Mouse (Mus musculus) heart, embryonic 16.5 days (tissue): ENCODE results near the gene Zc2hc1c. TPM values are rescaled to one million over a fixed set of nuclear protein-coding genes. Genes with fewer than 3 reads are reported as not detected.

Source experiments
- ATAC-seq: fragments of 200-750 bp; cut with Nextera tagmentation; replicated peaks from 2 replicates; pipeline ENCODE4 v1.8.0; 2017; ENCODE audit warnings: moderate number of reproducible peaks; ENCODE audit not compliant: insufficient read depth, low FRiP score; ENCODE audit errors: extremely low read depth
- H3K27ac ChIP-seq: fragments of 300-500 bp; sonication (generic); 2 replicates; pipeline ENCODE4 v1.5.1; 2014; ENCODE audit warnings: mild to moderate bottlenecking, low read length, control low read depth, moderate library complexity
- H3K27me3 ChIP-seq: fragments of 300-500 bp; sonication (generic); 2 replicates; pipeline ENCODE4 v1.6.1; 2014; ENCODE audit warnings: low read length, mixed read lengths; ENCODE audit not compliant: control insufficient read depth, insufficient read depth
- H3K36me3 ChIP-seq: fragments of 300-500 bp; sonication (generic); 2 replicates; pipeline ENCODE4 v1.6.1; 2014; ENCODE audit not compliant: control insufficient read depth, insufficient read depth
- H3K4me1 ChIP-seq: fragments of 300-500 bp; sonication (generic); 2 replicates; pipeline ENCODE4 v1.6.1; 2014; ENCODE audit warnings: low read length, mixed read lengths; ENCODE audit not compliant: control insufficient read depth, insufficient read depth
- H3K4me2 ChIP-seq: fragments of 300-500 bp; sonication (generic); 2 replicates; pipeline ENCODE4 v1.6.1; 2014; ENCODE audit warnings: low read depth, mild to moderate bottlenecking, control low read depth, low read length
- H3K4me3 ChIP-seq: fragments of 300-500 bp; sonication (generic); 2 replicates; pipeline ENCODE4 v1.5.1; 2014; ENCODE audit warnings: mild to moderate bottlenecking, control low read depth, low read length
- H3K9ac ChIP-seq: fragments of 300-500 bp; sonication (generic); 2 replicates; pipeline ENCODE4 v1.6.1; 2014; ENCODE audit warnings: low read length, control low read depth
- H3K9me3 ChIP-seq: fragments of 300-500 bp; sonication (generic); replicated peaks from 2 replicates; pipeline ENCODE4 v1.6.1; 2016; ENCODE audit warnings: low read length; ENCODE audit not compliant: control insufficient read depth
- WGBS: fragments of 180-500 bp; shearing (Covaris S2); extraction: QIAGEN DNeasy Blood & Tissue Kit; methylation state at CpG from one replicate; pipeline ENCODE4 v1.1.7; 2014; 5-methylcytosine and 5-hydroxymethylcytosine counted together
- microRNA-seq: library from miRNA; unstranded; fragments of <30 nt; microRNA quantifications from one replicate; pipeline ENCODE4, GENCODE M21; 2017
- polyA plus RNA-seq: library from polyadenylated mRNA; unstranded; fragments of >200 nt; fragmentation: Nextera tagmentation; extraction: Ambion mirVana; gene quantifications from 2 replicates; pipeline ENCODE4 v1.2.1, GENCODE M21; 2015

Zc2hc1c gene
- polyA plus RNA-seq, 1 experiment from 2014 or later: 2.2 TPM

DNA sequence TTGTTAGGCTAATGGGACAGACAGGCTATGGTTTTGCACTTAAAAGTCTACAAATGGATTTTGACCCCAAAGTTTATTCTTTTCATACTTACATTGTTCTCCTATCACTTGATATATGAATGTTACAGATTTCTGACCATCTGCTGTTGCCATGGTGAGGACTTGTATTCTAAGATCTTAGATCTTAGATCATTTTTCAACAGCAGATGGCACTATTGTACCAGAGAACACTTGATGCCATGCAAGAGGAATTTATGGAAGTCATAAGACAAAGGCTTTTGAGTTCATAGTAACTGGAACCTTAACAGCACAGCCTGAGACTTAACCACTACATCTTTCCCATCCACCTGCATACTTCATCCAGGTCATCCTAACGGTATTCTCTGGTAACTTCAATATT, 52.7 kb downstream of the Zc2hc1c start:
- Histone ChIP-seq H3K27me3 (no peaks in the 10 kb centered on the region), H3K27ac (no peak overlapping the region; the same call in 1 of the 2 replicates), H3K4me1 (peaks cover 24% of the 10 kb centered on the region), H3K4me3 (no peak overlapping the region), H3K36me3 (peaks cover 4% of the 10 kb centered on the region; the same call in 1 of the 2 replicates), H3K9me3 (no peaks in the 10 kb centered on the region), H3K9ac (no peak overlapping the region), H3K4me2 (no peak overlapping the region)
- no peak for ATAC-seq
- 41% methylated on average over 1 of the region's 1 CpGs for WGBS

GRCm38 (mm10) chr12:85342310-85342709, 53.9 kb downstream of the Zc2hc1c start:
- H3K27ac ChIP-seq: no peak overlapping the region
- no peaks in the 10 kb centered on the region for H3K27me3 ChIP-seq
- no peak overlapping the region for H3K4me2 ChIP-seq
- peaks cover 4% of the 10 kb centered on the region; the same call in 1 of the 2 replicates for H3K36me3 ChIP-seq
- H3K4me1 ChIP-seq: peaks cover 23% of the 10 kb centered on the region
- no peak overlapping the region for H3K4me3 ChIP-seq
- H3K9me3 ChIP-seq: no peaks in the 10 kb centered on the region
- 66% methylated on average over 4 of the region's 4 CpGs for WGBS
- no peak for ATAC-seq
- H3K9ac ChIP-seq: no peak overlapping the region

GRCm38 (mm10) chr12:85344252-85344651, 55.9 kb downstream of the Zc2hc1c start:
- no peaks in the 10 kb centered on the region for H3K9me3 ChIP-seq
- H3K4me1 ChIP-seq: peaks cover 12% of the 10 kb centered on the region
- no peak overlapping the region for H3K4me3 ChIP-seq
- 74% methylated on average over 7 of the region's 7 CpGs for WGBS
- H3K4me2 ChIP-seq: no peak overlapping the region
- no peak overlapping the region for H3K9ac ChIP-seq
- ATAC-seq: no peak
- peaks cover 18% of the 10 kb centered on the region; the same call in 1 of the 2 replicates for H3K36me3 ChIP-seq
- H3K27ac ChIP-seq: no peak overlapping the region
- H3K27me3 ChIP-seq: no peaks in the 10 kb centered on the region

GRCm38 (mm10) chr12:85345559-85345958, 57.2 kb downstream of the Zc2hc1c start:
- ATAC-seq: no peak
- 90% methylated on average over 6 of the region's 6 CpGs for WGBS
- peaks cover 20% of the 10 kb centered on the region; the same call in 1 of the 2 replicates for H3K36me3 ChIP-seq

GRCm38 (mm10) chr12:85346374-85346773, 58.0 kb downstream of the Zc2hc1c start:
- 46% methylated on average over 3 of the region's 3 CpGs for WGBS
- Histone ChIP-seq H3K4me3 (no peak overlapping the region), H3K27ac (no peak overlapping the region), H3K36me3 (peaks cover 20% of the 10 kb centered on the region; the same call in 1 of the 2 replicates), H3K9ac (no peak overlapping the region), H3K4me1 (peaks cover 5% of the 10 kb centered on the region), H3K4me2 (no peak overlapping the region), H3K9me3 (no peaks in the 10 kb centered on the region), H3K27me3 (no peaks in the 10 kb centered on the region)
- ATAC-seq: no peak

More at GRCm38 (mm10) chr12:85345559-85345958, 57.2 kb downstream of the Zc2hc1c start:
- no peaks in the 10 kb centered on the region for H3K27me3 ChIP-seq
- H3K27ac ChIP-seq: no peak overlapping the region
- no peak overlapping the region for H3K9ac ChIP-seq
- no peak overlapping the region for H3K4me2 ChIP-seq
- no peak overlapping the region for H3K4me3 ChIP-seq
- H3K9me3 ChIP-seq: no peaks in the 10 kb centered on the region
- H3K4me1 ChIP-seq: peaks cover 5% of the 10 kb centered on the region

DNA sequence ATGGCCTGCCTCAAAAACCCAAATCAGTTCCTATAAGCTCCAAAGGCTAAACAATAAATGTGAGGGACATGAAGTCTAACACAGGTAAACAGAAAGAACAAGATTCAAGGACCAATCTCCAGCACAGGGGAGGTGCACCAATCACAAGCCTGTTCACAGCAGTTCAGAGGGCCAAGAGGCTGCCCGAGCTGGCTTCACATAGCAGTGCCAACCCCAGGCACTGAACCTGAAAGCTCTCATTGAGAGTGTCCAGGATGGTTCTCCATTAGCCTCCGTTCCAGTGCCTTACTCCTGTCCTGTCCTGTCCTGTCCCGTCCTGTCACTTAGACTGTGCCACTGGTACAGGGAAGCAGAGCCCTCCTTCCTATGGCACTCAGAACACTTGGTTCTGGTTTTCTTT, 58.8 kb downstream of the Zc2hc1c start:
- Histone ChIP-seq H3K9ac (no peak overlapping the region), H3K36me3 (peaks cover 20% of the 10 kb centered on the region; the same call in 1 of the 2 replicates), H3K4me1 (peaks cover 3% of the 10 kb centered on the region), H3K9me3 (no peaks in the 10 kb centered on the region), H3K4me3 (no peak overlapping the region), H3K27me3 (no peaks in the 10 kb centered on the region), H3K4me2 (no peak overlapping the region), H3K27ac (no peak overlapping the region; the same call in 1 of the 2 replicates)
- 60% methylated on average over 3 of the region's 3 CpGs for WGBS
- no peak for ATAC-seq

DNA sequence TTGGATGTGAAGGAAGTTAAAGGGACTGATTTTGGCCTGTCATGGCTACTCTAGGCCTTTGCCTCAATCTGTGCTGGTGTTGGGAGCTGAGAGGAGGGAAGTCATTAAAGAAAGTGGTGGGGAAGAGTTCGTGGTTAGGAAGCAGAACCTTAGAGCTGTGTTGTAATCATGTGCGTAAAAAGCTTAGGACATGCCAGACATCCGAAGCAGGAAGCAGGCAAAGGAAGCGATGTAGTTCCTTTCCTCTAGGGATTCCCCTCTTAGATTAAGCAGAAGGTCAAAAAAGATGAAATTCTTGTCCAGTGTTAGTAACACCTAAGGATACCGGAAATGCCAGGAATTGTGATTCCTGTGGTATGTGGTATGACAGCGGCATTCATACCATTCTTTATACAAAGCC, 59.9 kb downstream of the Zc2hc1c start:
- Histone ChIP-seq H3K9ac (no peak overlapping the region), H3K4me3 (no peak overlapping the region), H3K4me2 (no peak overlapping the region), H3K36me3 (peaks cover 26% of the 10 kb centered on the region; the same call in 1 of the 2 replicates), H3K9me3 (no peaks in the 10 kb centered on the region), H3K27ac (peak overlapping the region; percentile 71), H3K27me3 (no peaks in the 10 kb centered on the region), H3K4me1 (peaks cover 3% of the 10 kb centered on the region)
- 63% methylated on average over 6 of the region's 6 CpGs for WGBS
- no peak for ATAC-seq

Small RNA genes within 50 kb of the gene (microRNA-seq; reads per million reads assigned to microRNA genes)
- not detected for gene Mir6938

Other genes with a start within 250 kb of the Zc2hc1c start
- gene Prox2, start 177.8 kb upstream of the Zc2hc1c start, polyA plus RNA-seq: 1.8 and 2.4 TPM in 2 replicates
- 254 and 264 TPM in 2 replicates for gene Dlst, start 177.8 kb upstream of the Zc2hc1c start, polyA plus RNA-seq
- gene Rps6kl1, start 137.3 kb upstream of the Zc2hc1c start, polyA plus RNA-seq: 1.6 and 2.5 TPM in 2 replicates
- 8.2 and 9.2 TPM in 2 replicates for gene Pgf, start 110.8 kb upstream of the Zc2hc1c start, polyA plus RNA-seq
- gene Eif2b2, start 69.1 kb upstream of the Zc2hc1c start, polyA plus RNA-seq: 57.6 and 68.6 TPM in 2 replicates
- 6.4 and 7.4 TPM in 2 replicates for gene Mlh3, start 18.0 kb upstream of the Zc2hc1c start, polyA plus RNA-seq
- gene Acyp1, start 153 bp upstream of the Zc2hc1c start, polyA plus RNA-seq: 63.2 and 71.1 TPM in 2 replicates
- gene Nek9, start 50.8 kb downstream of the Zc2hc1c start, polyA plus RNA-seq: 19.0 and 20.6 TPM in 2 replicates
- 250 and 253 TPM in 2 replicates for gene Tmed10, start 86.3 kb downstream of the Zc2hc1c start, polyA plus RNA-seq
- gene Fos, start 185.3 kb downstream of the Zc2hc1c start, polyA plus RNA-seq: 5.0 and 6.6 TPM in 2 replicates